Mouse (Mus musculus) layer of hippocampus, adult 8-10 months (tissue): ENCODE results near the gene Gm9903. TPM values are rescaled to one million over a fixed set of nuclear protein-coding genes. Genes with fewer than 3 reads are reported as not detected.

Source experiments
- total RNA-seq, 4 experiments: library from RNA; stranded (reverse); gene quantifications; 2 replicates each; pipeline ENCODE4 v1.2.4; 2022

Gene Gm9903
- total RNA-seq, 4 experiments from 2014 or later = 0.61 to 1.1 (median 0.89) TPM

Other genes starting within 250 kb of the Gm9903 start
- gene Nkx1-1, start 195.9 kb upstream of the Gm9903 start, total RNA-seq = not detected
- 10 to 100 TPM; 23.1 to 28.3 (median 24.0) TPM for gene Fam53a, start 290 bp upstream of the Gm9903 start, total RNA-seq
- gene Slbp, start 22.6 kb downstream of the Gm9903 start, total RNA-seq = 10 to 100 TPM; 18.1 to 28.3 (median 23.1) TPM
- gene Tacc3, start 28.2 kb downstream of the Gm9903 start, total RNA-seq = 1 to 10 TPM; 4.1 to 7.2 (median 4.4) TPM
- 10 to 100 TPM; 22.4 to 25.7 (median 25.2) TPM for gene Tmem129, start 28.5 kb downstream of the Gm9903 start, total RNA-seq
- gene Fgfr3, start 91.7 kb downstream of the Gm9903 start, total RNA-seq = 100 to 1,000 TPM; 116 to 143 (median 125) TPM
- 100 to 1,000 TPM in 1 of 4 experiments, 10 to 100 TPM in 3; 86.6 to 101 (median 92.9) TPM for gene Letm1, start 152.9 kb downstream of the Gm9903 start, total RNA-seq
- gene Nsd2, start 190.8 kb downstream of the Gm9903 start, total RNA-seq = 100 to 1,000 TPM; 106 to 126 (median 115) TPM